Mouse (Mus musculus) adrenal gland, adult 2 months (tissue): ENCODE measurements at regions not wholly inside any gene's neighbourhood (a gene's known extent, or its start where the extent isn't known, plus 50 kb on each side); places are given as distances from the start of the nearest gene placed in this dataset.

ENCODE experiments used
- DNase-seq: peaks from one replicate; pipeline ENCODE4 v3.0.0; 2021

DNA sequence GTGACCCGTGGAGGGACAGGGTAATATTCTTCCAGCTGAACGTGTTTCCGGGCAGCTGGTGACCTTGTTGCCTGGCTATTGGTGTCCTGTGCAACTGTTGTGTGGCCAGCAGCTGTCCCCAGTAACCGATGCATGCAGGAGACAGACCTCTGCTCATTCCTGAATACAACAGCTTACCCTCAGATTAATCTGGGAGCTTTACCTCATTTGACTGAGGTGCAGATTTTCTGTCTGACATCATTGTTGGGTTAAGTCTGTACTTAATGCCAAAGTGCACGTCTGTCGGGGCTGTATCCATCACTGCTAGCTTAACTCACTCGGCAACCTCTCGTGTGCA, 119.6 kb upstream of the Mpp6 start:
- no peak for DNase-seq

DNA sequence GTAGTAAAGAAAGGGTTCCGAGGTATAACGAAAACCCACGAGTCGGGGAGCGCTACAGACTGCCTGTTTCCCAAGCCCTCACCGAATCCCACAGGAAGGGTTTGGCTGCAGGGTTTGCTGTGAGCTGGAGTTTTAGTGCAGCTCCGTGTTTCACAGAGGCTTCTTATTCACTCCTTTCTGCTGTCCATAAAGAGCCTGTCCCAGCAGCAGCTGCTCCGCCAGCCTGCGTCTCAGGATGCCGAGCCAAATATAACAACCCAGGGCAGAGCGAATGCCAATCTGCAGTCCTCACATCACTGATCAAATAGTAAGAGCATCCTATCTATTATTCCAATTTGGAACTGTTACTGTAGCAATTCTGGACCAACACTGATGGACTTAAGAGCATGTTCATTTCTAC, 110.7 kb upstream of the Mpp6 start:
- no peak for DNase-seq

DNA sequence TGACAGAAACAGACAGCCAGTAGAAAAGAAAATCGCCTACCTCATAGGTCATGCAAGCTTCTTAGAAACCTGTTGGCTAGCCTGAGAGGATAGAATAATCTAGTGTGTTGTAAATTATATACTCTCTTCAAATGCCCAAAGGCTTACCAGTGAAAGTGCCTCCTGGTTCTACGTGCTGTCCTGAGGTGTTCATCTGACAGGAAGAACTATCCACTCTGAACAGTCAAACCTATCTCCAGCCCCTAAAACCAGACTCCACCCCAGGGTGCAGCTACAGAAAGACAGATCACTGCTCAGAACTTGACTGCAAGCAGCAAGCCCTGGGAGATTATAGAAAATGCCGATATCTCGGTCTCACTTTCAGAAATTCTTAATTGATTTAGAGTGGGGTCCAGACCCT, 102.0 kb upstream of the Mpp6 start:
- DNase-seq, result no peak

DNA sequence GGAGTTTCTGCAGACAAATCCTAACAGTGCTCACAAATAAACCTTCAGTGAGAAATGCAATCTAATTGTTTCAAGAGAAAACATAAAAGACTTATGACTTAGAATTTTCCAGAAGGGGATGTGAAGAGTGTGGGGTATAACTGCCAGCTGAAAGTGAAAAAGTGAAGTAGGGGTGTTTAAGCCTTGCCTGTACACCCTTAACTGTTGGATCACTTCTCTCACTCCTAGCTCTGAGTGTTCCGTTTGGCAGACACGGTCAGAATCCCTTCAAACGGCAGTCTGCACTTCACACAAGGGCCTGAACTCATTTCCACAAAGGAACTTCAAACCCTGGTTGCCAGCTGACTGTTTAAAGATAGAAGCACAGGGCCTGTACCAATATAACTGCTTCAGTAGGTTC, 101.2 kb upstream of the Mpp6 start:
- no peak for DNase-seq

DNA sequence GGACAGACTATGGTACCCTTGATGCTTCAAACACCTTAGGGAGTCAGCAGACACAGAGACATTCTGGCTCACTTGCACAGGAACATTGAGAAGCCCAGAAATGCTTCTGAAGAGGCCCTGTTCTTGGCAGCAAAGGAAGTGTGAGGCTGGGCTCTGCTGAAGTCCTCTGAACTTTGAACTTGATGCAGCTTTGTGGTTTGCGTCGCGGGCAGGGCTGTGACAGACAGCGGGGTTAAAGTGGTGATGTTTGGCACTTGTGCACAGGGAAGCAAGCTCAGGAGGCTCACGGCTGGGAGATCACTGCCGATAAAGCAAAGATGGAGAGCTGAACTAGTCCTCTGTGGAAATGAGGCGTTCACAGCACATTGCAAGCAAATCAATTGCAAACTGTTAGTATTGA, 100.7 kb upstream of the Mpp6 start:
- DNase-seq, result no peak

DNA sequence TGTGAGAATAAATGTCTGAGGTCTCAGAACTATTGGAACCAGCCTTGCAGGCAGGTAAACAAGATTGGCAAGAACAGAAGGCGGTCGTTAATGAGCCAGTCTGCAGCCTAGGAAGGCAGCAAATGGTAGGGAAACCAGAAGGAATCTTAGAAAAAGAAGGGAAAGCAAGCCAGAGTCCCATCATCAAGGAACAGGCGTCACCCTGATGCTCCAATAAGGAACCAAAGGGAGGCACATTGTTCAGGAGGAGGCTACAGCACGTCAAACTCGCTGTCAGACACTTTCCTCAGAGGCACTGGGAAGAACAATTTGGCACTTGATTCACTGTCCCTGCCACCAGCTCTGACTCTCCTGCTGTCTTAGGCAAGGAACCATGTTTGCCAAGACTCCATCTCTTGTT, 100.2 kb upstream of the Mpp6 start:
- DNase-seq, result no peak

DNA sequence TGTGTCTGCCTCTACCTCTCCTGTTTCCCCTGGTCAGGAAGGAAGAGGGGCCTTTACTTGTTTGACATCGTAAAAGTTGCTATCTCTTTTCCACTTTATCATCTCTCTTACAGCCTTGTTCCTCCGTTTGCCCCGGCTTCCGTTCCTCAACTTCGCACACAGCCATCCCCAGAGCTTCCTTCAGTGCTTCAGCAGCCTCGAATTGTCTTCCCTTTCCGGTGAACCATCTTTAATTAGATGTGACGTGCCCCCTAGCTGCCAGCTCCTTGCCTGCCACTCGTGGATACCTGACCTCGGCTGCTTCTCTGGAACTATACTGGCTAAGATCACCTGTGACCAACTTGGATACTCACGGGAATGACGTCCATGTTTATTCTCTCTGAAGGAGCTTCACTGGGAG, 99.0 kb upstream of the Mpp6 start:
- DNase-seq, result no peak

DNA sequence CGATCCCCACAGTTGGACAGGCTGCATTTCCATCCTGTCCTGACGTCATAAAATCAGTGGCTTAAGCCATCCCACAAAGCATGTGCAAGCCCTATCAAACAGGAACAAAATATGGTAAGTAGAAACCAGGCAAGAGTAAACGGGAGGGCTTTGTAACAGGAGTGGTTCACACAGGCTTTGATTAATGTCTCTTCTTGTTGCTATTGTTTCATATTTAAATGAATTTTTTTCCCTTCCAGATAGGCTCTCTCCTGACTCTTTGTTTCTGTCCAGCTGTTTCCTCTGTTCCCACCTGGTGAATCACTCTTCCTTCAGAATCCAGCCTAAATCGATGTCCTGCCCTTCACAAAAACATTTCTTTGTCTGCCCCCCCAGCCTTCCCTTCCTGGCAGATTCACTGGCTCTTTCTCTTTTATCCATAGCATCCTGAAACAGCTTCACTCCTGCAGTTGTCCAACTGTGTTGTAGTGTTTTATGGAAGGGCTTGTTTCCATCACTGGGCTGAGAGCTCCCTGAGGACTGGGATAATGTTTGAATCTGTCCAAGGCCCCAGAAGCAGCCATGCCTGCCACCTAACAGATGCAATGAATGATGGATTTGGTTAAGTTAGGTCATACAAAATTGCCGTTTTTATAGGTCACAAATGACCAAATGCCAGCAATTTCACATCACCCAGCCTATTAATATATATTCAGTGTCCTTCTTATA, 98.1 kb upstream of the Mpp6 start:
- DNase-seq, result no peak

DNA sequence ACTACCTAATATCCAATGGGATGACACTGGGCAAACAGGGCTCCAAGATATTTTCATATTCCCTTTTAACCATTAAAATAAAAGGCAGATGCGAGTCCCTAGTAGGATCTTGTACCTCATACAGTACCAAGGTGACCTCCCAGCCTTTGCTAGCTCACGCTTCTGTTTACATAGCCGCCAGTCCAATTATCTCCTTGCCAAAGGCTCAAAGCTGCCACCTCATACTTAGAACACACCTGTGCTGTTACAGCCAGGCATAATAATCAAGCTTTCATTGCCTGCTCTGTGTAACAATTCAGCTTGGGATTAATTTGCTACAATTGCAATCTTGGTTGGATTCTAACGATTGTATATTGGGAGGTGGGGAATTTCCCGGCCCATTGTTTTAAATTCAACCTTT, 97.0 kb upstream of the Mpp6 start:
- DNase-seq, result no peak

DNA sequence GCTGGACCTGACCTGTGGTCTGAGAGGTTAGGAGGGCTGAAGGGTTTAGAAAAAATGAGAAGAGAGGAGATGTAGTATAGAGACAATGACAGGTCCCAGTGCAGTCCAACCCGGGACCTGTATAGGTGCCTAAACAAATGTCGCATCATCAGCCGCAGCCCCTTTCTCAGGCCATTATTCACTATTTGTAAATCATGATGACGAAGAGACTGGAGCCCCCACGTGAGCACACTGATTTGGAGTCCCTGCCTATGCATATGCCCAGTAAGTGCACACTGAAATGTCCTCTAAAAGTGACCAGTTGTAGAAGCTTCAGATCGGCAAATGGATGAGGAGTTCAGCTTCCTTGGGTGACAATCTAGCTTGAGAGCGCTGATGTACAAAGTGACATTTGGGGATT, 96.2 kb upstream of the Mpp6 start:
- DNase-seq, result no peak

DNA sequence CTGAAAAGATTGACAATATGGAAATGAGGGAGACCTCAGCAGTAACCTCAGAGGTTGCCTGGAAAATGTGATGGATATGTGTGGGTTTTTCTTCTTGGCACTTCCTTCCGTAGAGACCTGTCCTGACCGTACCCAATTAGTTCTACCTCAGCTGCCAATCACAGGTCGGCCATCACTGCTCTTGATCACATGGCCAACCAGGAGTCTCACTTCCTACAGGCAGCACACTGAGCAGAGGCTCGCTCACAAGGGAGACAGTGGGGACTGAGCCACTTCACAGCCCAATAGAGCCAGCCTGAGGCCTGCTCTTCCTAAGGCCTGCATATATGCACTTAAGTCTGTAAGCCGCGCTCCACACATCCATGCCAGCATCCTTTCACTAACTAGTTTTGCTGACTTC, 82.1 kb upstream of the Mpp6 start:
- DNase-seq, result no peak

DNA sequence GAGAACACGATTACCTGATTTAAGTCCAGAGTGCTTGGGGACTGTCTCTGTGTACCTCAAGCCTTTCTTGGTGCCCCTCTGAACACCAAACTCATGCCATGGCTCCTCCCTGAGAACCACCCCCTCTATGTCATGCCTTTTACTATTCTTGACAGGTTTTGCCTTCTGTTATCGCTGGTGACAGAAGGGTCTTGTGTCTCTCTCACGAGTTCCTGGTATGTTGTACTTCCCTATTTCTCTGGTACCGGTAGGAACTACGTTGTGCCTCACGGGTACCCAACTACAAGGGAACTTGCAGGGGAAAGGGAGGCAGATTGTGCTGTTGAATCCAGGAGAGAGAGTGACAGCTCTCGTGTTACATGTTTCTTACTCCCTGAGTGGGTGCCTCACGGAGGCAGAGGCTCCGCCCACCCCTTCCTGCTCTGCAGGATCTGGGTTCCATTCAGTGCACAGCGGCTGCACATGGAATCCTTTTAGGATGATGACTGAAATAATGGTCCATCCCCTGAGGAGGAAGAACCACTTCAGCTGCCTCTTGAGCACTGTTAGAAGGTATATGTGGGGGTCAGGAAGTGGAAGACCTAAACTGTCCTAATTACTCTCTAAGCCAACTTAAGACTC, 80.0 kb upstream of the Mpp6 start:
- DNase-seq, result no peak

DNA sequence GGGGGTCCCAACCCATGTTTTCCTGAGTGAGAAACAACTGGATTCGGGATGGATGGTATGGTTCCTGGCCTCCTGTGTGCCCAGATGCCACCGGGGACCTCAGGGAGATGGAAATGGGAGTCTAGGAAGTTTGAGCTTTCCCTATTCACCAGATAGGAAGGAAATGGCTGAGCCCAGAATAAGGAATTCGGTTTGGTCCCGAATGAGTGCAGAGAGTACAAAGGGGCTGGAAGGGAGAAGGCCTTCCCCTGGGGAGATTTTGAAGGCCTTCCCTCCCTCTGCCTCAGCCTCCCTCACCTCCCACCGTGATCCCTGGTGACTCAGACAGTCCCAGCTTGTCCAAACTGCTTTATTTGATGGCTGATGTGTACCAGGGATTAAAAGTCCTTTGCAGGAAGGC, 78.7 kb upstream of the Mpp6 start:
- no peak for DNase-seq

DNA sequence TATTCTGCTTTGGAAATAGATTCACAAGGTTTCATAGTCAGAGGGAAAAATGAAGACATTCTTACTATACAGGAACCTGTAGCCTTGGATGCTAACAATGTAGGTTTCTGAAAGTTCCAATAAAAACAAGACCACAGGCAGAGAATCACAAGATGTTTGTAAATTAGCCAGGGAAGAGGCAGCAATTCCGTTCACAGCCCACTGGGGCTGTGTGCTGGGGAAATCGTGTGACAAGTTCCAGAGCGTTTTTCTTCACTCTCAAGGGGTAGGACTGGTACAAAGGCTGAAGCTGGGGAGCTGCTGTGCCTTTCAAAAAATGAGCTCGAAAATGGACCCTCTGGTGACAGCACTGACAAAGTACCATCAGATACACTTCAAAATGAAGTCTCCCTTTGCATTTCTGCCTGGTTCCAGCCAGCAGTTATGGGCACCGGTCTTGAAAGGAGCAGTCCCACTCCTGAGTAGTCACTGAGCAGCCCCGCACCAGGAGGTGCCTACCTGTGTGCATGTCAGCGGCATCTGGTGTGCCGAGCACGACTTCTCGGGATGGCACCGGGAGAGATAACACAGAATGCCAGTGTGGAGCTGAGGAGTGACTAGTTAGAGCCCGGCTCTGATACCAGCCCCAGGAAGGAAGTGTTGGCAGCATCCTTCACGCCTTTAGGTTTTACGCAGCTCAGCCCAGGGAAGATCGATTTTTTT, 77.0 kb upstream of the Mpp6 start:
- no peak for DNase-seq

DNA sequence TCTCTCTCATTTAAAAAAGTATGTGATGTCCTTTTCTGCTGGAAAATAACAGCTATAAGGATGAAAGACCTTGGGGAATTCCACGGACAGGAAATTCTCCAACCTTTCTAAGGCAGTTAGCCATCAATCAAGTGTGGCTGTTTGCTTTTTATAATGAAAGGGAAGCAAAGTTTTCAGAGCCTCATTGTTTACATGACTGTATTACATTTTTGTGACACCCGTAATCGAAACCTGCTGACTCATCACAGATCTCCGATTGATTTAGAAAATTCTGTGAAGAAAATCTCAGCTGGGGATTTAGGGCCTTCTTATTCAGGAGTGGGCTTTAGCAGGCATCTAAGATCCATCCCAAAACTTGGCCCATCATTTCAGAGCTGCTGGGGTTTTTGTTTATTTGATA, 72.4 kb upstream of the Mpp6 start:
- DNase-seq, result peak; percentile 14

DNA sequence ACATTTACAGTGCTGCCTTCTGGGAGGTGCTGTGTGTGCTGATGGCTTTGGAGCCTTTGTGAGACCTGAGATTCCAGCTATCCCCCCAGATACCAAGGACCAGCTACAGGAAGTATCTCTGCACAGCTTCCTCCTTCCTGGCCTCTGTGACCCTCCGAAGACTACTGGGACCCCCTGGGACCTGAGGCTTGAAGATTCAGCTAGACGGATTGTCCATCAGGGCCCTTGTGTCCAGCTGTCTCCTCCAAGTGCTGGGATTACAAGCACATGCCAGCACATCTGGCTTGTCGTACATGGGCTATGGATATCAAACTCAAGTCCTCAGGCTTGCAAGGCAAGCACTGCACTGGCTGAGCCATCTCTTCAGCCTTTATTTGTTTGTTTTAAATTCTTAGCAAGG, 71.7 kb upstream of the Mpp6 start:
- no peak for DNase-seq

DNA sequence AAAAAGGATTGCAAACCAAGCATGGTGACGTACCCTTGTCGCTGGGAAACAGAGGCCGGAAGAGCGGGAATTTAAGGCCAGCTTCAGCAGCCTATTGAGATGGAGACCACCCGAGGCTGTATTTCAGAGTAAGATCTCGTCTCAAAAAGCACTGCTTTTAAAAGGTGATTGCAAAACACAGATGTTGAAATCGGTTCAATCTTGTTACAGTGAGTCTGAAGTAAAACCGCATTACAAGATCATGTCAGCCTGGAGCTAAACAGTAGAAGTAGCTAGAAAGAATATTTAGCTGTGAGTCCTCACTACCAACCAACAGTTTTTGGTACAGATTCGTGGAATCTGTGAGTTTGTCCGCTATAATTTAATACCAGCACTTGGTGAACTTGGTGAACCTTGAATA, 69.0 kb upstream of the Mpp6 start:
- no peak for DNase-seq

DNA sequence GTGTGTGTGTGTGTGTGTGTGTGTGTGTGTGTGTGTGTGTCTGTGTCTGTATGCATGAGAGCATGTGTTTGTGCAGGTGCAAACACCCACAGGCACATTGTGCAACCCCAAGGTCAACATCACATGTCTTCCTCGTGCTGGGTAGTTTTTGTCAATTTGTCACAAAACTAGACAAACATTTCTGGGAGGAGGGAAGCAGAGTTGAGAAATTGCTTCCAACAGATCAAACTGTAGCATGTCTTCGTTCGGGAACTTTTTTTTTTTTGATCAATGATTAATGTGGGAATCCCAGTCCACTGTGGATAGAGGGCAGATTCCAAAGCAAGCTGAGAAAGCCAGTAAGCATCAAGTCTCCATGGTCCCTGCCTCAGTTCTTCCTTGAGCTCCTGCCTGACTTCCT, 67.9 kb upstream of the Mpp6 start:
- peak; percentile 42 for DNase-seq

DNA sequence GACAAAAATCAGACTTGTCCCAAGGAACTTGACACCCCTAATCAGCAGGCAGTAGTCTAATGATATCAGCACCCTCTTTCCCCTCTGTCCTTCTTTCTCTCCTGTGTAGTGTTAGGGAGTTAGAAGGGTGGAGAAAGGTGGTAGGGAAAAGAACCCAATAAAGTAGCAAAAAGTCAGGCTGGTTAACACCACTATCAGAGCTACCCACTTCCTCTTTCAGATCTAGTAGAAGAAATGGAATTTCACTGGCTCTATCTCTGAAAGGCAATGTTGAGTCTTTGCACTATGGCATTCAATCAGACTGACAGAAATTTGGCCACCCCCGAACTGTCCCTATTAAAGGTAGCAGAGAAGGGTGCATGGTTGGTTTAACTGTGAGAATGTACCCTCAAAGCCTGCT, 65.9 kb upstream of the Mpp6 start:
- no peak for DNase-seq

DNA sequence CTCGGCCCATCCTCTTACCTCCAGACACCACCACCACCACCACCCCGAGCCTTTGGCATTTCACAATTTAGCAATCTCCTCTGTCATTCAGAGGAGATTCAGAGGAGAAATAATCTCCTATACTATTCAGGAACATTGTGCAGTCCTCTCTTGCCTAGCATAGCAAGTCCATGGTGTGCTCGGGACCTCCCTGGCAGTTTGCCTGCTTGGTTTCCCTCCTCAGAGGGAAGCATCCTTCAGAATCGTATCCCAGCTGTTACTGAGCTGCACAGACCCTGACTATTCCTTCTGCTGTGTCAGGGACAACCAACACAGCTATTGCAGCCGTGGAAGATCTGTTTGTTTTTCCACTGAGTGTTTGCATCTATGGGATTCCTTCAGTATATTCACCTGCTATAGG, 63.3 kb upstream of the Mpp6 start:
- DNase-seq, result no peak

DNA sequence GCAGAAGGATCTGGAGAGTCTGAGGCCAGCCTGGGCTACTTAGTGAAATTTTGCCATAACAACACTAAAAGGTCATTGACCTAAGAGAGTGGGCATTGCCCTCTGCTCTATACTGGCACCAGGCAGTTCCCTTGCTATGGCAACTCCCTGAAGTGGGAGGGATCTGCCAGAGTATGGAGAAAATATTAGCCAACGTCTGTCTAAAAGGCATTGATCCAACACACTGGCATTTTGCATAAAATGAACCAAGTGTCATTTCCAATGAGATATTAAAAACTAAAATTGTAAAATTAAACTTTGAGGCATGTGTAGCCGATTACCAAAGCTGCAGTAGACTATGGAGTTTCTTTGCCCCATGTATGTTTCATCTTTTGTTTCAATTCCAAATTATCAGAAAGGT, 57.6 kb upstream of the Mpp6 start:
- DNase-seq, result no peak

DNA sequence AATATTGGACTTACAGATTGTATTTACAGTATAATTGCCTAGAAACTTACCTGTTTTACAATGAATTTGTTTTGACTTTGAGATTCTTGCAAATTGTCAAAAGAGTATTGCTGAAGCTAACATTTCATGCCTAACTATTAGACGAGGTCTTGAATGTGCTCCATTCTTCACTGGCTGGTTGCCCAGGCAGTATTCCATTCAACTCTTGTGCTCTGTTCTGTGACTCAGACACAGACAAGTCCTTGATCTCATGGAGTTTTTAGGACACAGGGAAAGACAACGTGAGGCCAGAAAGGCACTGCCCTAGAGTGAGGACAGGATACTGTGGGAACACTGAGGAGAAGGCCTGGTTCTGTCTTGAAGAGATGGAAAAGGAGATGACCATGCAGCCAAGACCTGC, 57.0 kb upstream of the Mpp6 start:
- peak; percentile 85 for DNase-seq

DNA sequence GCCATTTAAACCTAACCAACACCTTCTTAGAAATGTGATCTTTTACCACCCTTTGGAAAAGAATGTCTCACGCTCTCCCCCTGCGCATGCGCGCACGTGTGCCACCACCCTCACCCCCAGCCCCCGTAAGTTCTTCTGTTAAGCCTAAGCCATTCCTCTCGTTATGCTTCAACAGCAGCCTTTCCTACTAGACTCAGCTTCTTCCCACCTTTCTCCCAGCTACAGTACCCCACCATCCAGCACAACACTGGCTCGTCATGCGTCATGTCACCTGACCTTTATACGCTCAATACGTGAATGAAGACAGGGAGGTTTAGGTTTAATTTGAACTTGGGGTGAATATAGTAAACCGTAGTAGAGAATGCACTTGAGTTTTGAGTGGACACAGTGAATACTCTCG, 55.8 kb upstream of the Mpp6 start:
- DNase-seq, result no peak

DNA sequence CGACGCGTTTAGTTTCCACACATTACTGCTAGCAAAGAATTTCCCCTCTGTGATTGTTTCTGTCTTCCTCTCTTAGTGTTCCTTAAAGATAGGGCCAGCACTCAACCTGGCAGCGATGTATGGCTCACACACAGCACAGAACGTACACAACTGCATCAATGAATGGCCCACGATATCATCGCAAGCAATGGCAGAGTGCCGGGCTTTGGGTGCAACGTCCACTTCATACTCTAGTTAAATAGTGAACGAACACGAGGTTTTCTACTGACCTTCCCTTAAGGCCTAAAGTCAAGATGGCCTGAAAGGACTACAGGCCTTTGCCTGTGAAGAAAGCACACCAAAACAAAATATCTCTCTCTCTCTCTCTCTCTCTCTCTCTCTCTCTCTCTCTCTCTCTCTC, 51.4 kb upstream of the Mpp6 start:
- DNase-seq, result no peak
